Mouse (Mus musculus) embryonic stem cell, embryonic (primary cell): ENCODE results near the gene Clip1.

Experiments used
- CTCF ChIA-PET, 4 experiments: fragments of 300-600 bp in 2 of 4; fragments of 350-600 bp in 2 of 4; sonication (Branson Sonifier 250); formaldehyde crosslinking; loops; one replicate each; lab custom pipeline; 2022; ENCODE audit warnings: inconsistent platforms in 2 of 4; lab: Charles Lee
- POLR2A ChIA-PET, 4 experiments: fragments of 300-600 bp in 2 of 4; fragments of 350-600 bp in 2 of 4; sonication (Branson Sonifier 250); formaldehyde crosslinking; loops; one replicate each; lab custom pipeline; 2022; ENCODE audit warnings: antibody characterized with exemption in 4 of 4, inconsistent platforms in 1 of 4; lab: Charles Lee

The Clip1 gene

DNA sequence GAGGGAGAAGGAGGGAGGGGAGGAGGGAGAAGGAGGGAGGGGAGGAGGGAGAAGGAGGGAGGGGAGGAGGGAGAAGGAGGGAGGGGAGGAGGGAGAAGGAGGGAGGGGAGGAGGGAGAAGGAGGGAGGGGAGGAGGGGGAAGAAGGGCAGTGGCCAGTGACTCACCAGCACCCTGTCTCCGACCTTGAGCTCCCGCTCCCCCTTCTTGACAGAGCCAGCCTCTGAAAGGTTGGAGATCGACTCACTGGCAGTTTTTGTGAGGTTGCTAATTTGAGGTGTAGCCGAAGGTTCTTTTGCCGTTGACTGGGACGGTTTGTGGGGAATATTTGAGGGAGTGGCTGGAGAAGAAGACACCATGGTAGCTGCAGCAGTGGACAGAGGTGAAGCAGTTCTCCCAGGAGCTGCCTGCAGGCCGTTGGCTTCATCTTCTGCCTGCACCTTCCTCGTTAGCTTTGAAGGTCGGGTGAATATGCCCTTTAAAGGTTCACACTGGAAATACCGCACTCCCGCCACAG, 31.1 kb downstream of the Clip1 start:
- ChIA-PET CTCF (interaction anchor here in 3 of 4 experiments (0.6 to 1.5 kb wide), 3 partner anchors 17 to 622 kb away, joined by 4 to 5 read pairs (median 4); no protein-coding TSS in a partner anchor), POLR2A (interaction anchor here in 2 of 4 experiments (0.6 to 1.2 kb wide), 4 partner anchors 11 to 660 kb away, joined by 3 to 6 read pairs (median 4); no protein-coding TSS in a partner anchor)

GRCm38 (mm10) chr5:123650825-123651224, 33.6 kb downstream of the Clip1 start:
- POLR2A ChIA-PET, result interaction anchor here in 1 of 4 experiments (0.9 kb wide), 1 partner anchor 9 kb away, joined by 4 read pairs; no protein-coding TSS in a partner anchor
- CTCF ChIA-PET, result interaction anchor here in 1 of 4 experiments (0.6 kb wide), 1 partner anchor 399 kb away, joined by 3 read pairs; the partner anchor contains the start of gene Wdr66

- ChIA-PET CTCF (interaction anchor here in 1 of 4 experiments (1.2 to 2.0 kb wide), 3 partner anchors 12 to 206 kb away, joined by 3 to 6 read pairs (median 5); no protein-coding TSS in a partner anchor), POLR2A (interaction anchor here in 1 of 4 experiments (1.1 kb wide), 1 partner anchor 11 kb away, joined by 6 read pairs; no protein-coding TSS in a partner anchor)
Observed at GRCm38 (mm10) chr5:123642401-123642800, 42.0 kb downstream of the Clip1 start.

DNA sequence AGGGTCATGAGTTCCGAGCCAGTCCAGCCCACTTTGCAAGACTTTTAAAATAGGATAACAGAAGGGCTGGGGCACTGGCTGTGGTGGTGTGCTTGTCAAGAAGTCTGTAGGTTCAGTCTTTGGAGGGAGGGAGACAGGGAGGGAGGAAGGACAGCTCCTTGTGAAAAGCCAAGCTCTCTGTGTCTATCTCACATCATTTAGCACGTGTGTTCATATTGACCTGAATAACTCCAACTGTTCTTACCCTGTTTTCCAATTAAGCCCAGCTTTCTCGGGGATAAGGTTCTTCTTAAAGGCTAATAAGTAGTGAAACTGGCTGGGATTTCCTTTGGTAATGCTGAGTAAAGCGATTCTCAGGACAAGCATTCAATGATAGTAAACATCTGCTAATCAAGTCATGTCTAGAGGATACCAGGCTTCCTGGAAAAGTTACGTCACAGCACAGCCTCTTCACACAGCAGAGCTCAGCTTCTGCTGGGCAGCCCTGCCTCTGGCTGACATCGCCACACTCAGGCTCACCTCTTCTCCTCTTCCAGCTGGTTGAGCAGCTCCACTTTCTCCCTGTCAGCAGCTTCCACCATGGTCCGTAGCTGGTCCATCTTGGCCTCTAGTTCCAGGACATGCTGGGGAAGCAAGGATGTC, 43.0 kb downstream of the Clip1 start:
- POLR2A ChIA-PET, result interaction anchor here in 1 of 4 experiments (0.6 kb wide), 1 partner anchor 294 kb away, joined by 3 read pairs; no protein-coding TSS in a partner anchor
- CTCF ChIA-PET, result interaction anchor here in 1 of 4 experiments (1.2 to 2.0 kb wide), 2 partner anchors 15 to 205 kb away, joined by 3 to 6 read pairs; no protein-coding TSS in a partner anchor

DNA sequence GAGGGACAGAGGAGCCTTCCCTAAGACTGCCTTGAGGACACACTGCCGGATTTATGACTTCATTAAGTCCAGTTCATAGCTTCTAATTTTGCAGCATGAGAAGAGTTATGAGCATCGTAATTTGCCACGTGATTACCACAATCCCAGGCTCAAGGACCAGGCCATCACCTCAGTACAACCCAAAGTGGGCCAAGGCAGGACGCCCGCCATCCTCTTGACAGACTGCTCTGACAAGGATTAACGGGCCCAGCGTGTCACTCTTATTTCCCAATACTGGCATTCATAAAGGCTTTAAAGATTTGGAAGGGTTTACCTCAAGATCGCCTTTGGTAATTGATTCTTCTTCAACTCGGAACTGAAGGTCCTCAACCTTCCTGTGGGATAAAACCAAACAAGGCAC, 44.2 kb downstream of the Clip1 start:
- POLR2A ChIA-PET, result no interaction called here
- CTCF ChIA-PET, result interaction anchor here in 1 of 4 experiments (1.0 kb wide), 1 partner anchor 263 kb away, joined by 3 read pairs; no protein-coding TSS in a partner anchor

- CTCF ChIA-PET, result interaction anchor here in 2 of 4 experiments (1.0 to 1.1 kb wide), 3 partner anchors 11 to 303 kb away, joined by 3 to 5 read pairs (median 3); no protein-coding TSS in a partner anchor
- POLR2A ChIA-PET, result interaction anchor here in 1 of 4 experiments (1.3 to 2.4 kb wide), 2 partner anchors 11 to 17 kb away, joined by 3 to 9 read pairs; no protein-coding TSS in a partner anchor
Observed at GRCm38 (mm10) chr5:123631210-123631609, 53.2 kb downstream of the Clip1 start.

- ChIA-PET CTCF (interaction anchor here (0.6 to 2.6 kb wide), 23 partner anchors 9 to 650 kb away, joined by 3 to 16 read pairs (median 5); partner anchors contain the start of genes Clip1 (in 1 of the 4) and Rhof (in 1 of the 4)), POLR2A (interaction anchor here in 3 of 4 experiments (0.6 to 1.5 kb wide), 7 partner anchors 9 to 458 kb away, joined by 3 to 5 read pairs (median 4); no protein-coding TSS in a partner anchor)
Observed at GRCm38 (mm10) chr5:123626631-123627030, 57.8 kb downstream of the Clip1 start.

- POLR2A ChIA-PET, result interaction anchor here in 2 of 4 experiments (0.6 to 1.0 kb wide), 2 partner anchors 75 to 874 kb away, joined by 3 to 4 read pairs; no protein-coding TSS in a partner anchor
- CTCF ChIA-PET, result no interaction called here
Observed at GRCm38 (mm10) chr5:123622421-123622820, 62.0 kb downstream of the Clip1 start.

DNA sequence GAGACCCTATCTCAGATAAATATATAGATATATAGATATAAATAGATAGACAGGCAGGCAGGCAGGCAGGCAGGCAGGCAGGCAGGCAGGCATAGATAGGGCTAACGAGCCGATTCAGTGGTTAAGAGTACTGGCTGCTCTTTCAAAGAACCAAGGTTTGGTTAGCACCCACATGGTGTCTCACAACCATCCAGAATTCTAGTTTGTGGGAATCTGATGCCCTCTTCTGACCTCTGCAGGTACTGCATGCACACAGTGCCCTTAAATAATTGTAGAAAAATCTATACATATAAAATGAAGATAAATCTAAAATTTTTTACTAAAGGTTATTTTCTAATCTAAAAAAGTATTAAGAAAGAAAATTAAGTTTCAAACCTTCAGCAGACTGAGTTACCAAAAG, 65.9 kb downstream of the Clip1 start:
- ChIA-PET POLR2A (interaction anchor here in 1 of 4 experiments (1.4 kb wide), 1 partner anchor 46 kb away, joined by 4 read pairs; the partner anchor contains the start of gene Vps33a), CTCF (interaction anchor here in 1 of 4 experiments (1.6 kb wide), 1 partner anchor 176 kb away, joined by 5 read pairs; no protein-coding TSS in a partner anchor)

DNA sequence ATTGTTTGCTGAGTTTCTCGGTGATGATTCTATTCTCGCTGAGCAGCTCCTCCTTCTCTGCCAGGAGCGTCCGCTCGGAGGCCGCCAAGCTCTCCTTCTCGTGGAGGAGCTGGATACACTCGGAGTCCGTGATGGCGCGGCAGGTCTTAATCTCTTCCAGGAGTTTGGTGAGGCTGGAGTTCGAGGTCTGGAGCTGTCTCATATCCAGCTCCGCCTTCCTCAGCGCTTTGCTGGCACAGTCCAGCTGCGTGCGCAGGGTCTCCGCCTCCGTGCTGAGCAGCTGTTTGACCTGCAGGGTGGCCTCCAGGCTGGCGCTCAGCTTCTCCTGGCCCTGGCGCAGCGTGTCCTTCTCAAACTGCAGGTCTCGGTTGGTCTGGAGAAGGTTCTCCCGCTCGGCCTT, 70.2 kb downstream of the Clip1 start:
- POLR2A ChIA-PET, result interaction anchor here (0.5 to 3.0 kb wide), 23 partner anchors 10 to 1554 kb away, joined by 3 to 9 read pairs (median 3); partner anchors contain the start of genes Clip1 (in 1 of the 4), Kntc1 (in 1 of the 4), Mlxip (in 1 of the 4) and Rsrc2 (in 1 of the 4)
- CTCF ChIA-PET, result interaction anchor here (0.5 to 2.9 kb wide), 27 partner anchors 11 to 1325 kb away, joined by 3 to 15 read pairs (median 4); partner anchors contain the start of gene Wdr66 (in 1 of the 4)

DNA sequence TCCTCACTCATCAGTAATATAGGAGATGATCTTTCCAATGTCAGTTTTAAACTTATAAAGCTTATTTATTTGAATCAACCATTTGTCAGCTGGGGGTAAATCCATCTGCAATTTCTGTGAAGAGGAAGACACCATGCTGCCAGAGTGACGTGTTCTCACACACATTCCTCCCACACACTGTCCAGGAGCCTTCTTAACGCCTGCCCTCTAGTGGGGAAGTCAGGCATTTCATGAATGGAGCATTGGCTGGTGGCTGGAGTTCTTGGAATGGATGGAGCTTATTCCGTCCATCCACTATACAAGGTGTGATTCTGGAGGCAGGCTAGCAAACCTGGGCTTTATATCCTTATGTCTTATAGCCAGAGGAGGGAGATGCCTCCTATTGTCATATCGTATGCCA, 74.6 kb downstream of the Clip1 start:
- CTCF ChIA-PET, result interaction anchor here (0.6 to 1.9 kb wide), 29 partner anchors 9 to 1027 kb away, joined by 3 to 10 read pairs (median 4); partner anchors contain the start of gene Clip1 (in 1 of the 4)

DNA sequence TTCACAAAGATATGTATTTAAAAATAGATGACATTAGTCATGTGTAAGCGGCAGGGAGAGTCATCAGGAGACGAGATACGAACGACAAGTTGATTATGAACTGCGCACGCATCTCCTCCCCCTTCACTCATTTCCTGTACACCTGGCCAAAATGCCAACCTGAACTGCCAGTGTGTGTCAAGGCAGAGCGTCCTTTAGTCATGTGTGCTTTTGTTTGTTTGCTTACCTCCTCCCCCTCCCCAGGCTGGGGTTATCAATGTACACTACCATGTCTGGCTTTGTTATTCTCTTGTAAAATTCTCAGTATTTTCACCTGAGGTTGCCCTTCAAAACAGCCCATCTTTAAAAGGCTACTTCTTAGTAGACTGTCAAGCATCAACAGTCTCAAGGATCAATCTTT, 75.0 kb downstream of the Clip1 start:
- ChIA-PET POLR2A (interaction anchor here in 2 of 4 experiments (1.0 to 1.4 kb wide), 4 partner anchors 8 to 99 kb away, joined by 3 to 5 read pairs (median 4); partner anchors contain the start of gene B3gnt4 (in 1 of the 2)), CTCF (interaction anchor here (0.6 to 1.9 kb wide), 13 partner anchors 9 to 232 kb away, joined by 3 to 9 read pairs (median 3); partner anchors contain the start of gene Clip1 (in 1 of the 4))

More for the DNA sequence above, 74.6 kb downstream of the Clip1 start:
- POLR2A ChIA-PET, result interaction anchor here in 3 of 4 experiments (0.6 to 1.4 kb wide), 5 partner anchors 9 to 714 kb away, joined by 3 to 5 read pairs (median 3); partner anchors contain the start of gene B3gnt4 (in 1 of the 3)

- CTCF ChIA-PET, result interaction anchor here in 2 of 4 experiments (0.6 to 1.6 kb wide), 2 partner anchors 163 to 238 kb away, joined by 3 read pairs; no protein-coding TSS in a partner anchor
- POLR2A ChIA-PET, result interaction anchor here in 3 of 4 experiments (0.6 to 1.0 kb wide), 4 partner anchors 24 to 457 kb away, joined by 3 read pairs; partner anchors contain the start of gene Mlxip (in 1 of the 3)
Observed at GRCm38 (mm10) chr5:123607211-123607669, 77.2 kb downstream of the Clip1 start.

DNA sequence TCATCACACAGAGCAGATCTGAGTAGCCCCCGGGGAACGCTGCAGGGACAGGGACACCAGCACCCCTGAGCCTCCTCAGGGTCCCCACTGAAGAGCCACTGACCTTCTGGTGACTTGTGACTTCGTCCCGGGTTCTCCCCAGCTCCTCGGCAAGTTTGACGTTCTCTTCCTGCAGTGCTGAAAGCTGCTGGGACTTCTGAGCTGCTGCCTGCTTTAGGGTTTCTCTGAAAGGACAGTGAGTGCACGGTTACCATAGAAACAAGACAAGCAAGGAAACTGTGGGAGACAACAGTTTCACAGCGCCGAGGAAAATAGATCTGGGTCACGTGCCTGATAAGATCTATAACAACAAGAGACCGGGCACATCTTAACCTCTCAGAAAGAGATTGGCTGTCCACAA, 80.9 kb downstream of the Clip1 start:
- CTCF ChIA-PET, result interaction anchor here in 3 of 4 experiments (0.7 to 1.8 kb wide), 4 partner anchors 10 to 403 kb away, joined by 3 to 6 read pairs (median 3); no protein-coding TSS in a partner anchor
- POLR2A ChIA-PET, result no interaction called here

GRCm38 (mm10) chr5:123602174-123602573, 82.2 kb downstream of the Clip1 start:
- POLR2A ChIA-PET, result interaction anchor here in 2 of 4 experiments (0.7 to 1.3 kb wide), 4 partner anchors 11 to 105 kb away, joined by 3 to 4 read pairs (median 3); no protein-coding TSS in a partner anchor
- CTCF ChIA-PET, result interaction anchor here (0.5 to 1.8 kb wide), 6 partner anchors 11 to 1000 kb away, joined by 3 to 6 read pairs (median 4); no protein-coding TSS in a partner anchor

- ChIA-PET CTCF (interaction anchor here (0.6 to 2.1 kb wide), 4 partner anchors 11 to 137 kb away, joined by 5 to 9 read pairs (median 8); no protein-coding TSS in a partner anchor), POLR2A (interaction anchor here in 3 of 4 experiments (0.5 to 1.2 kb wide), 7 partner anchors 11 to 539 kb away, joined by 3 to 6 read pairs (median 3); partner anchors contain the start of genes Mlxip (in 1 of the 3) and Vps33a (in 1 of the 3))
Observed at GRCm38 (mm10) chr5:123599319-123599718, 85.1 kb downstream of the Clip1 start.
